In genomic region chr15:42073486-42073885, GRCm38 (mm10) we compare ENCODE assay signal across 18 mouse cellular contexts.
DNase-seq lines count a peak whose midpoint lies in the region; ATAC-seq and TF ChIP-seq lines count a peak whose summit lies in the region.
"Had no signal": no experiment of that assay in that cellular context is flagged by ENCODE, and none has a peak within 500 bp of the region (broad histone marks: within the 10 kb centered on the region; RNA-seq: fewer than 3 reads in every experiment).

No protein-coding gene starts in this region.

- peak; percentile 60 for DNase-seq in lung, embryonic 14.5 days
- DNase-seq in lung, postnatal 36 days: no peak
- DNase-seq: adrenal gland, adult 2 months; adrenal gland, adult 8-10 months; adrenal gland, postnatal 10 days; adrenal gland, postnatal 14 days; adrenal gland, postnatal 25 days; adrenal gland, postnatal 36 days; B cell, adult 2 months; cerebellum, adult 11 months; cerebellum, adult 11-12 months; cerebellum, adult 18-20 months; cerebellum, adult 2 months had no signal

- 0 out of 2 replicates have a peak, but pooled peaks have one; percentile 56 for ATAC-seq in lung, embryonic 14.5 days (ENCODE audit: insufficient read depth)
- ATAC-seq: activated CD4-positive, CD25-positive, alpha-beta regulatory T cell, adult 4 months; CD4-positive, CD25-positive, alpha-beta regulatory T cell, adult 4 months; Patski had no signal

- H3K27ac ChIP-seq in lung, embryonic 14.5 days (ENCODE audit: low read depth): no peak overlapping the region

- H3K27me3 ChIP-seq in lung, embryonic 14.5 days (ENCODE audit: insufficient read depth, low read length): no peaks in the 10 kb centered on the region
- H3K27me3 ChIP-seq: CH12.LX, Patski had no signal

- no peaks in the 10 kb centered on the region for H3K4me1 ChIP-seq in lung, embryonic 14.5 days (ENCODE audit: insufficient read depth)

- TF ChIP-seq CTCF in lung, embryonic 14.5 days (IDR thresholded peaks at IDR 0.05; ENCODE audit: low read depth): no peak

- no peak overlapping the region for H3K9ac ChIP-seq in lung, embryonic 14.5 days

- H3K9me3 ChIP-seq in lung, embryonic 14.5 days (ENCODE audit: low read depth, low read length): no peaks in the 10 kb centered on the region
- H3K9me3 ChIP-seq: G1E had no signal

- no peak overlapping the region for H3K4me2 ChIP-seq in lung, embryonic 14.5 days

- H3K4me3 ChIP-seq in lung, embryonic 14.5 days (ENCODE audit: low read depth, low read length): no peak overlapping the region

- H3K36me3 ChIP-seq in lung, embryonic 14.5 days (ENCODE audit: insufficient read depth): no peaks in the 10 kb centered on the region
- H3K36me3 ChIP-seq: G1E had no signal
